Mouse (Mus musculus): ENCODE results near the gene Pkmyt1.

Pkmyt1 gene

GRCm38 (mm10) chr17:23725999-23726757 is at the start of gene Pkmyt1:
Gene Pkmyt1, plus strand, starts transcription at chr17:23726336.
- peak; percentile 98 for DNase-seq (ENCODE audit: low spot score)

- DNase-seq (ENCODE audit: low spot score), result peak; percentile 80
Observed at GRCm38 (mm10) chr17:23676473-23677031, 49.6 kb upstream of the Pkmyt1 start.

- peak; percentile 82 for DNase-seq (ENCODE audit: low spot score)
Observed at GRCm38 (mm10) chr17:23677236-23677679, 48.9 kb upstream of the Pkmyt1 start, which contains the start of gene Tnfrsf12a. Gene Tnfrsf12a, minus strand, starts transcription at chr17:23677468.

GRCm38 (mm10) chr17:23679127-23679835 is 46.9 kb upstream of the Pkmyt1 start, which contains the start of gene Cldn6:
Gene Cldn6, plus strand, starts transcription at chr17:23679249.
- DNase-seq (ENCODE audit: low spot score), result no peak

GRCm38 (mm10) chr17:23680336-23680735 is 45.8 kb upstream of the Pkmyt1 start:
- no peak for DNase-seq (ENCODE audit: low spot score)

- no peak for DNase-seq (ENCODE audit: low spot score)
Observed at GRCm38 (mm10) chr17:23681086-23681485, 45.0 kb upstream of the Pkmyt1 start.

GRCm38 (mm10) chr17:23682092-23682491 is 44.0 kb upstream of the Pkmyt1 start:
- no peak for DNase-seq (ENCODE audit: low spot score)

GRCm38 (mm10) chr17:23682530-23682929 is 43.6 kb upstream of the Pkmyt1 start:
- no peak for DNase-seq (ENCODE audit: low spot score)

- no peak for DNase-seq (ENCODE audit: low spot score)
Observed at GRCm38 (mm10) chr17:23683226-23683625, 42.9 kb upstream of the Pkmyt1 start.

GRCm38 (mm10) chr17:23683856-23684672 is 42.1 kb upstream of the Pkmyt1 start, which contains the start of gene Cldn9:
Gene Cldn9, minus strand, starts transcription at chr17:23684026.
- DNase-seq (ENCODE audit: low spot score), result no peak

GRCm38 (mm10) chr17:23694491-23694890 is 31.6 kb upstream of the Pkmyt1 start:
- DNase-seq (ENCODE audit: low spot score), result no peak

- no peak for DNase-seq (ENCODE audit: low spot score)
Observed at GRCm38 (mm10) chr17:23695801-23696200, 30.3 kb upstream of the Pkmyt1 start.

GRCm38 (mm10) chr17:23699131-23700077 is 26.7 kb upstream of the Pkmyt1 start:
- peak; percentile 33 for DNase-seq (ENCODE audit: low spot score)

- peak; percentile 82 for DNase-seq (ENCODE audit: low spot score)
Observed at GRCm38 (mm10) chr17:23700079-23700478, 26.1 kb upstream of the Pkmyt1 start.

- DNase-seq (ENCODE audit: low spot score), result no peak
Observed at GRCm38 (mm10) chr17:23703301-23703700, 22.8 kb upstream of the Pkmyt1 start.

- no peak for DNase-seq (ENCODE audit: low spot score)
Observed at GRCm38 (mm10) chr17:23704741-23705140, 21.4 kb upstream of the Pkmyt1 start.

GRCm38 (mm10) chr17:23705525-23706104 is 20.5 kb upstream of the Pkmyt1 start:
- no peak for DNase-seq (ENCODE audit: low spot score)

- peak; percentile 78 for DNase-seq (ENCODE audit: low spot score)
Observed at GRCm38 (mm10) chr17:23706212-23706611, 19.9 kb upstream of the Pkmyt1 start.

- no peak for DNase-seq (ENCODE audit: low spot score)
Observed at GRCm38 (mm10) chr17:23717003-23717402, 9.1 kb upstream of the Pkmyt1 start.

- no peak for DNase-seq (ENCODE audit: low spot score)
Observed at GRCm38 (mm10) chr17:23719455-23719854, 6.7 kb upstream of the Pkmyt1 start.
